ENCODE assay signal across 8 mouse cellular contexts in genomic region chr2:121956224-121957018, GRCm38 (mm10). TPM values are rescaled to one million over a fixed set of nuclear protein-coding genes. Genes with fewer than 3 reads are reported as not detected.
DNase-seq lines count a peak whose midpoint lies in the region; ATAC-seq and TF ChIP-seq lines count a peak whose summit lies in the region.

No protein-coding gene starts in this region.

- no peaks in the 10 kb centered on the region for H3K27me3 ChIP-seq in forebrain, embryonic 15.5 days
- H3K27me3 ChIP-seq in lung, embryonic 14.5 days (ENCODE audit: insufficient read depth, low read length): no peaks in the 10 kb centered on the region
- H3K27me3 ChIP-seq in thymus, adult 2 months (ENCODE audit: control insufficient read depth, insufficient read depth, low read length): no peaks in the 10 kb centered on the region

- H3K9ac ChIP-seq in forebrain, embryonic 15.5 days (replicated peaks): peak overlapping the region; percentile 92
- H3K9ac ChIP-seq in lung, embryonic 14.5 days: peak overlapping the region; percentile 97

- H3K4me2 ChIP-seq in forebrain, embryonic 15.5 days (replicated peaks): peak overlapping the region; percentile 59
- peak overlapping the region; percentile 82 for H3K4me2 ChIP-seq in lung, embryonic 14.5 days

- H3K27ac ChIP-seq in forebrain, embryonic 15.5 days (replicated peaks): peak overlapping the region; percentile 91
- peak overlapping the region; percentile 92 for H3K27ac ChIP-seq in layer of hippocampus, adult 2 months
- H3K27ac ChIP-seq in lung, embryonic 14.5 days (ENCODE audit: low read depth): peak overlapping the region; percentile 97
- peak overlapping the region; percentile 77 for H3K27ac ChIP-seq in olfactory bulb, adult 2 months (ENCODE audit: insufficient read depth, low read depth, low read length)
- peak overlapping the region; percentile 81 for H3K27ac ChIP-seq in thymus, adult 2 months (ENCODE audit: control insufficient read depth, insufficient read depth, low read length)

- H3K4me3 ChIP-seq in forebrain, embryonic 15.5 days: peak overlapping the region; percentile 94
- H3K4me3 ChIP-seq in layer of hippocampus, adult 2 months: peak overlapping the region; percentile 85
- H3K4me3 ChIP-seq in lung, embryonic 14.5 days (ENCODE audit: low read depth, low read length): peak overlapping the region; percentile 96
- peak overlapping the region; percentile 61 for H3K4me3 ChIP-seq in olfactory bulb, adult 2 months (ENCODE audit: insufficient read depth, low read depth, low read length)
- peak overlapping the region; percentile 90 for H3K4me3 ChIP-seq in thymus, adult 2 months (ENCODE audit: control insufficient read depth, insufficient read depth, low read length)

- TF ChIP-seq POLR2A in olfactory bulb, adult 2 months (IDR thresholded peaks at IDR 0.05; ENCODE audit: insufficient read depth, low read depth, low read length): no peak
- TF ChIP-seq POLR2A in thymus, adult 2 months (IDR thresholded peaks at IDR 0.05; ENCODE audit: control insufficient read depth, extremely low read depth, insufficient read depth, low read length, poor library complexity): peak; percentile 37; the same call in 1 of the 2 replicates

- intact Hi-C loops in heart, postnatal 36 days (cut with DNase I): loop anchor here (1.0 to 10.0 kb wide), 2 partner anchors 72 to 408 kb away; partner anchors contain the start of genes Eif3j1 and Shf

- peak; percentile 94 for DNase-seq in ES-CJ7 (ENCODE audit: low read depth, low spot score)
- DNase-seq in cerebellum, adult 11 months: peak; percentile 94
- peak; percentile 95 to 96 for DNase-seq in heart, postnatal 36 days
- peak; percentile 95 to 96 for DNase-seq in layer of hippocampus, adult 2 months (ENCODE audit: low spot score in 2 of 2)
- DNase-seq in lung, embryonic 14.5 days: peak; percentile 95
- DNase-seq in thymus, adult 2 months: peak; percentile 94

- peaks cover 25% of the 10 kb centered on the region for H3K4me1 ChIP-seq in forebrain, embryonic 15.5 days
- H3K4me1 ChIP-seq in lung, embryonic 14.5 days (ENCODE audit: insufficient read depth): peaks cover 11% of the 10 kb centered on the region
- peaks cover 5% of the 10 kb centered on the region; the same call in 1 of the 2 replicates for H3K4me1 ChIP-seq in olfactory bulb, adult 2 months (ENCODE audit: control insufficient read depth, insufficient read depth, low read length)
- H3K4me1 ChIP-seq in thymus, adult 2 months (replicated peaks; ENCODE audit: control insufficient read depth, insufficient read depth, low read length): peaks cover 6% of the 10 kb centered on the region

- H3K36me3 ChIP-seq in forebrain, embryonic 15.5 days: peaks cover 6% of the 10 kb centered on the region; the same call in 1 of the 2 replicates
- peaks cover 17% of the 10 kb centered on the region; the same call in 1 of the 2 replicates for H3K36me3 ChIP-seq in lung, embryonic 14.5 days (ENCODE audit: insufficient read depth)
- H3K36me3 ChIP-seq in thymus, adult 2 months (ENCODE audit: control insufficient read depth, insufficient read depth, low read length): peaks cover 5% of the 10 kb centered on the region; the same call in 1 of the 2 replicates

- WGBS in forebrain, embryonic 15.5 days: 0% methylated on average over 44 of the region's 47 CpGs
- under 1% methylated on average over 47 of the region's 47 CpGs for whole genome bisulfite sequencing in lung, embryonic 14.5 days
- under 1% methylated on average over 47 of the region's 47 CpGs for WGBS in olfactory bulb, adult 2 months
- under 1% methylated on average over 47 of the region's 47 CpGs for WGBS in thymus, adult 2 months

- TF ChIP-seq CTCF in layer of hippocampus, adult 2 months (conservative IDR thresholded peaks at IDR 0.05): no peak
- no peak for TF ChIP-seq CTCF in lung, embryonic 14.5 days (IDR thresholded peaks at IDR 0.05; ENCODE audit: low read depth)
- no peak for TF ChIP-seq CTCF in olfactory bulb, adult 2 months (IDR thresholded peaks at IDR 0.05; ENCODE audit: insufficient read depth, low read depth, low read length)
- TF ChIP-seq CTCF in thymus, adult 2 months (IDR thresholded peaks at IDR 0.05; ENCODE audit: borderline replicate concordance, control insufficient read depth, extremely low read depth, insufficient read depth, low read length, poor library complexity): no peak

- no peaks in the 10 kb centered on the region for H3K9me3 ChIP-seq in forebrain, embryonic 15.5 days
- no peaks in the 10 kb centered on the region for H3K9me3 ChIP-seq in lung, embryonic 14.5 days (ENCODE audit: low read depth, low read length)

- peak; percentile 95 for ATAC-seq in forebrain, embryonic 15.5 days (replicated peaks)
- peak; percentile 94 for ATAC-seq in lung, embryonic 14.5 days (ENCODE audit: insufficient read depth)

RNA-seq across cellular contexts. Expression of gene Mageb3, which starts 0.5 kb away (rescaled TPM):
- 0.86 and 1.1 TPM in 2 replicates for polyA plus RNA-seq in forebrain, embryonic 15.5 days (2015; fragmentation: Nextera tagmentation; extraction: Ambion mirVana)
- total RNA-seq in heart, postnatal 36 days (2021): not detected
- total RNA-seq in layer of hippocampus, adult 2 months (2021): under 1 TPM in 1 of 2 experiments, not detected in 1; 0.15 TPM
- 0.12 TPM in 1 of 2 replicates, not detected in the other for polyA plus RNA-seq in lung, embryonic 14.5 days (2014; fragmentation: Nextera tagmentation; extraction: Ambion mirVana)
- polyA plus RNA-seq in olfactory bulb, adult 2 months (2012; ENCODE audit: insufficient read depth, insufficient read length, low replicate concordance, missing spikeins): not detected in 2 replicates
- 0.05 TPM in 1 of 2 replicates, not detected in the other for polyA plus RNA-seq in thymus, adult 2 months (2012; rRNA removed)

RNA-seq across cellular contexts. Expression of gene Ctdspl2, which starts 0.6 kb away (rescaled TPM):
- 50.1 and 50.2 TPM in 2 replicates for polyA plus RNA-seq in forebrain, embryonic 15.5 days (2015; fragmentation: Nextera tagmentation; extraction: Ambion mirVana)
- 10 to 100 TPM; 12.7 to 14.2 TPM for total RNA-seq in heart, postnatal 36 days (2021)
- 10 to 100 TPM; 36.3 to 38.8 TPM for total RNA-seq in layer of hippocampus, adult 2 months (2021)
- polyA plus RNA-seq in lung, embryonic 14.5 days (2014; fragmentation: Nextera tagmentation; extraction: Ambion mirVana): 58.9 and 60.2 TPM in 2 replicates
- polyA plus RNA-seq in olfactory bulb, adult 2 months (2012; ENCODE audit: insufficient read depth, insufficient read length, low replicate concordance, missing spikeins): not detected in 2 replicates
- 14.7 and 14.8 TPM in 2 replicates for polyA plus RNA-seq in thymus, adult 2 months (2012; rRNA removed)

Comparison
In these comparisons a context has a peak if more than half of its experiments do, and no peak if none do; other contexts are left out.
1. Peak in every context shown above with its lines: DNase-seq, ATAC-seq, H3K4me3 ChIP-seq and H3K27ac ChIP-seq.